Mouse (Mus musculus): Measurements from ENCODE around the gene Tbcd. TPM values are rescaled to one million over a fixed set of nuclear protein-coding genes. Genes with fewer than 3 reads are reported as not detected.

Tbcd gene
- polyA plus RNA-seq, 1 experiment from 2014 or later, result 34.7 TPM

GRCm38 (mm10) chr11:121517687-121518465 is 66.1 kb downstream of the Tbcd start:
- Histone ChIP-seq H3K9ac (no peak overlapping the region), H3K4me2 (replicated peaks) (no peak overlapping the region), H3K27me3 (replicated peaks) (no peaks in the 10 kb centered on the region), H3K27ac (no peak overlapping the region), H3K9me3 (no peaks in the 10 kb centered on the region), H3K4me1 (replicated peaks) (peaks cover 15% of the 10 kb centered on the region), H3K36me3 (no peaks in the 10 kb centered on the region), H3K4me3 (replicated peaks) (no peak overlapping the region)
- peak; percentile 52; the same call in 1 of the 2 replicates for ATAC-seq
- 68% methylated on average over 17 of the region's 17 CpGs for WGBS

GRCm38 (mm10) chr11:121519131-121519530 is 67.4 kb downstream of the Tbcd start, which contains the start of gene Zfp750:
Gene Zfp750, minus strand, starts transcription at chr11:121519333.
- Histone ChIP-seq H3K36me3 (no peaks in the 10 kb centered on the region), H3K4me1 (replicated peaks) (peaks cover 15% of the 10 kb centered on the region), H3K4me2 (replicated peaks) (no peak within 1 kb of the TSS), H3K9ac (no peak within 1 kb of the TSS), H3K27ac (no peak within 1 kb of the TSS), H3K27me3 (replicated peaks) (no peaks in the 10 kb centered on the region), H3K9me3 (no peaks in the 10 kb centered on the region), H3K4me3 (replicated peaks) (no peak within 1 kb of the TSS)
- no peak for ATAC-seq
- 45% methylated on average over 10 of the region's 10 CpGs for WGBS

GRCm38 (mm10) chr11:121519703-121520102 is 68.0 kb downstream of the Tbcd start:
- no peak overlapping the region for H3K27ac ChIP-seq
- ATAC-seq, result no peak
- WGBS, result 76% methylated on average over 7 of the region's 7 CpGs
- H3K9ac ChIP-seq, result no peak overlapping the region
- H3K27me3 ChIP-seq (replicated peaks), result no peaks in the 10 kb centered on the region
- H3K4me3 ChIP-seq (replicated peaks), result no peak overlapping the region
- H3K36me3 ChIP-seq, result no peaks in the 10 kb centered on the region
- H3K4me2 ChIP-seq (replicated peaks), result no peak overlapping the region
- no peaks in the 10 kb centered on the region for H3K9me3 ChIP-seq
- H3K4me1 ChIP-seq (replicated peaks), result peaks cover 15% of the 10 kb centered on the region

- no peaks in the 10 kb centered on the region for H3K36me3 ChIP-seq
- 77% methylated on average over 2 of the region's 2 CpGs for WGBS
- H3K4me2 ChIP-seq (replicated peaks), result no peak overlapping the region
- H3K4me1 ChIP-seq (replicated peaks), result peaks cover 15% of the 10 kb centered on the region
- ATAC-seq, result no peak
- no peak overlapping the region for H3K9ac ChIP-seq
- no peaks in the 10 kb centered on the region for H3K9me3 ChIP-seq
- H3K27ac ChIP-seq, result no peak overlapping the region
- no peaks in the 10 kb centered on the region for H3K27me3 ChIP-seq (replicated peaks)
- no peak overlapping the region for H3K4me3 ChIP-seq (replicated peaks)
Measured at GRCm38 (mm10) chr11:121520761-121521160, 69.0 kb downstream of the Tbcd start.

- Histone ChIP-seq H3K9me3 (no peaks in the 10 kb centered on the region), H3K4me1 (replicated peaks) (peaks cover 10% of the 10 kb centered on the region), H3K4me3 (replicated peaks) (no peak overlapping the region), H3K9ac (no peak overlapping the region), H3K36me3 (no peaks in the 10 kb centered on the region), H3K27me3 (replicated peaks) (no peaks in the 10 kb centered on the region), H3K4me2 (replicated peaks) (no peak overlapping the region), H3K27ac (no peak overlapping the region)
- 86% methylated on average over 4 of the region's 4 CpGs for WGBS
- no peak for ATAC-seq
Measured at GRCm38 (mm10) chr11:121522156-121522762, 70.5 kb downstream of the Tbcd start.

GRCm38 (mm10) chr11:121524191-121524590 is 72.4 kb downstream of the Tbcd start:
- 67% methylated on average over 7 of the region's 7 CpGs for WGBS
- H3K9me3 ChIP-seq, result no peaks in the 10 kb centered on the region
- no peak overlapping the region for H3K4me3 ChIP-seq (replicated peaks)
- no peak overlapping the region for H3K9ac ChIP-seq
- H3K4me2 ChIP-seq (replicated peaks), result no peak overlapping the region
- H3K4me1 ChIP-seq (replicated peaks), result 0 out of 2 replicates have a peak, but pooled peaks cover 2% of the 10 kb centered on the region
- no peak for ATAC-seq
- H3K27ac ChIP-seq, result no peak overlapping the region
- no peaks in the 10 kb centered on the region for H3K27me3 ChIP-seq (replicated peaks)
- H3K36me3 ChIP-seq, result no peaks in the 10 kb centered on the region

- 97% methylated on average over 3 of the region's 3 CpGs for WGBS
- no peak overlapping the region for H3K4me2 ChIP-seq (replicated peaks)
Measured at GRCm38 (mm10) chr11:121529747-121530146, 78.0 kb downstream of the Tbcd start.

GRCm38 (mm10) chr11:121536528-121536927 is 84.8 kb downstream of the Tbcd start:
- no peak for ATAC-seq
- H3K36me3 ChIP-seq, result no peaks in the 10 kb centered on the region
- no peak overlapping the region for H3K27ac ChIP-seq
- no peaks in the 10 kb centered on the region for H3K9me3 ChIP-seq
- H3K4me3 ChIP-seq (replicated peaks), result no peak overlapping the region
- WGBS, result 32% methylated on average over 3 of the region's 3 CpGs
- no peak overlapping the region for H3K4me2 ChIP-seq (replicated peaks)
- no peaks in the 10 kb centered on the region for H3K27me3 ChIP-seq (replicated peaks)
- no peak overlapping the region for H3K9ac ChIP-seq
- peaks cover 5% of the 10 kb centered on the region; the same call in 1 of the 2 replicates for H3K4me1 ChIP-seq (replicated peaks)

More at GRCm38 (mm10) chr11:121529747-121530146, 78.0 kb downstream of the Tbcd start:
- no peaks in the 10 kb centered on the region for H3K36me3 ChIP-seq
- no peaks in the 10 kb centered on the region for H3K9me3 ChIP-seq
- H3K27ac ChIP-seq, result no peak overlapping the region
- no peak for ATAC-seq
- no peaks in the 10 kb centered on the region for H3K4me1 ChIP-seq (replicated peaks)
- H3K27me3 ChIP-seq (replicated peaks), result no peaks in the 10 kb centered on the region
- no peak overlapping the region for H3K4me3 ChIP-seq (replicated peaks)
- H3K9ac ChIP-seq, result no peak overlapping the region

GRCm38 (mm10) chr11:121542471-121542870 is 90.7 kb downstream of the Tbcd start:
- Histone ChIP-seq H3K4me2 (replicated peaks) (no peak overlapping the region), H3K9me3 (no peaks in the 10 kb centered on the region), H3K4me3 (replicated peaks) (no peak overlapping the region), H3K4me1 (replicated peaks) (peaks cover 22% of the 10 kb centered on the region), H3K9ac (no peak overlapping the region), H3K27me3 (replicated peaks) (no peaks in the 10 kb centered on the region), H3K27ac (no peak overlapping the region), H3K36me3 (no peaks in the 10 kb centered on the region)
- ATAC-seq, result no peak
- 77% methylated on average over 4 of the region's 4 CpGs for WGBS

- Histone ChIP-seq H3K4me2 (replicated peaks) (peak overlapping the region; percentile 13; the same call in 1 of the 2 replicates), H3K27ac (peak overlapping the region; percentile 74), H3K27me3 (replicated peaks) (no peaks in the 10 kb centered on the region), H3K9ac (no peak overlapping the region), H3K9me3 (no peaks in the 10 kb centered on the region), H3K36me3 (no peaks in the 10 kb centered on the region), H3K4me1 (replicated peaks) (peaks cover 27% of the 10 kb centered on the region), H3K4me3 (replicated peaks) (no peak overlapping the region)
- peak; percentile 29 for ATAC-seq
- WGBS, result 75% methylated on average over 5 of the region's 5 CpGs
Measured at GRCm38 (mm10) chr11:121543287-121543856, 91.6 kb downstream of the Tbcd start.

- H3K4me2 ChIP-seq (replicated peaks), result peak overlapping the region; percentile 13; the same call in 1 of the 2 replicates
- WGBS, result 58% methylated on average over 9 of the region's 9 CpGs
- peak; percentile 93 for ATAC-seq
Measured at GRCm38 (mm10) chr11:121543922-121544321, 92.2 kb downstream of the Tbcd start.

GRCm38 (mm10) chr11:121544755-121545397 is 93.1 kb downstream of the Tbcd start:
- Histone ChIP-seq H3K27ac (peak overlapping the region; percentile 74), H3K4me1 (replicated peaks) (peaks cover 35% of the 10 kb centered on the region), H3K36me3 (no peaks in the 10 kb centered on the region), H3K27me3 (replicated peaks) (no peaks in the 10 kb centered on the region), H3K4me3 (replicated peaks) (no peak overlapping the region), H3K9me3 (no peaks in the 10 kb centered on the region), H3K4me2 (replicated peaks) (0 out of 2 replicates have a peak overlapping the region, but pooled peaks have one; percentile 3), H3K9ac (no peak overlapping the region)
- 44% methylated on average over 7 of the region's 7 CpGs for WGBS
- ATAC-seq, result peak; percentile 23; the same call in 1 of the 2 replicates

More at GRCm38 (mm10) chr11:121543922-121544321, 92.2 kb downstream of the Tbcd start:
- Histone ChIP-seq H3K36me3 (no peaks in the 10 kb centered on the region), H3K27ac (peak overlapping the region; percentile 74), H3K4me1 (replicated peaks) (peaks cover 28% of the 10 kb centered on the region), H3K9ac (no peak overlapping the region), H3K9me3 (no peaks in the 10 kb centered on the region), H3K4me3 (replicated peaks) (no peak overlapping the region), H3K27me3 (replicated peaks) (no peaks in the 10 kb centered on the region)
